ENCODE assay signal across 9 mouse cellular contexts in the genomic region with DNA sequence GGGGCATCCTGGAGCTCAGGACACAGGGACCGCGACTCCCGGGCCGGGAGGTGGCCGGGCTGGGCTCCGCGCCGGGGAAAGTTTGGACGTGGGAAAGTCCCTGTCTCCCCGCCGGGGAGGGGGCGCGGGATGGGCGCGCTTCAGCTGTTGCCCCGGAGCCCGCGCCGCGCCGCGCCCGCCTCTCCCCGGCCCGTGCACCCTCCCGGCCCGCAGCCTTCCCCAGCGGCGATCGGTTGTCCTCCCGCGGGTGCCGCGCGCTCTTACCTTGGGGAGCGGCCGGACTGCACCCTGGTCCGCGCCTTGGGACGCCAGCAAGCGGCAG. TPM values are rescaled to one million over a fixed set of nuclear protein-coding genes. Genes with fewer than 3 reads are reported as not detected.
DNase-seq lines count a peak whose midpoint lies in the region; ATAC-seq and TF ChIP-seq lines count a peak whose summit lies in the region.
"Had no signal": no experiment of that assay in that cellular context is flagged by ENCODE, and none has a peak within 500 bp of the region (broad histone marks: within the 10 kb centered on the region; RNA-seq: fewer than 3 reads in every experiment).

No protein-coding gene starts in this region.

- 1% methylated on average over 21 of the region's 41 CpGs for WGBS in heart, postnatal 0 days
- WGBS in midbrain, embryonic 10.5 days: under 1% methylated on average over 41 of the region's 41 CpGs

- peak overlapping the region; percentile 41 for H3K4me3 ChIP-seq in bone marrow macrophage, adult 2 months (ENCODE audit: insufficient read depth, low read length)
- peak overlapping the region; percentile 57 for H3K4me3 ChIP-seq in heart, postnatal 0 days (ENCODE audit: low read depth, low read length)
- peak overlapping the region; percentile 69 for H3K4me3 ChIP-seq in midbrain, embryonic 10.5 days

- DNase-seq in kidney, adult 18-20 months: peak; percentile 37
- no peak for DNase-seq in kidney, postnatal 25 days
- DNase-seq in heart, postnatal 0 days (ENCODE audit: low spot score): no peak
- no peak for DNase-seq in midbrain, embryonic 10.5 days (ENCODE audit: low spot score)
- no peak for DNase-seq in urinary bladder, adult 2 months (ENCODE audit: low spot score)
- DNase-seq in frontal cortex, postnatal 14 days (ENCODE audit: low spot score in 2 of 2): no peak
- no peak for DNase-seq in adrenal gland, adult 2 months

- H3K27ac ChIP-seq in bone marrow macrophage, adult 2 months (ENCODE audit: insufficient read depth, low read depth, low read length): no peak overlapping the region
- H3K27ac ChIP-seq in heart, postnatal 0 days (ENCODE audit: low read depth): no peak overlapping the region
- H3K27ac ChIP-seq in midbrain, embryonic 10.5 days (replicated peaks): peak overlapping the region; percentile 87

- H3K9ac ChIP-seq in heart, postnatal 0 days (replicated peaks; ENCODE audit: low read depth, low read length): 0 out of 2 replicates have a peak overlapping the region, but pooled peaks have one; percentile 6

- TF ChIP-seq POLR2A in bone marrow macrophage, adult 2 months (IDR thresholded peaks at IDR 0.05; ENCODE audit: borderline replicate concordance, low read depth, low read length): no peak

- peak overlapping the region; percentile 93 for H3K4me2 ChIP-seq in heart, postnatal 0 days (ENCODE audit: low read depth, low read length)

- H3K9me3 ChIP-seq in heart, postnatal 0 days (replicated peaks; ENCODE audit: control insufficient read depth, low read length): no peaks in the 10 kb centered on the region
- no peaks in the 10 kb centered on the region for H3K9me3 ChIP-seq in midbrain, embryonic 10.5 days (replicated peaks)

- TF ChIP-seq CTCF in bone marrow macrophage, adult 2 months (IDR thresholded peaks at IDR 0.05; ENCODE audit: low read depth, low read length): no peak
- no peak for TF ChIP-seq CTCF in heart, postnatal 0 days (IDR thresholded peaks at IDR 0.05; ENCODE audit: low read depth)

- H3K4me1 ChIP-seq in bone marrow macrophage, adult 2 months (ENCODE audit: control insufficient read depth, insufficient read depth, low read length): no peaks in the 10 kb centered on the region
- H3K4me1 ChIP-seq in heart, postnatal 0 days (ENCODE audit: control insufficient read depth, insufficient read depth): peaks cover 7% of the 10 kb centered on the region; the same call in 1 of the 2 replicates
- peaks cover 63% of the 10 kb centered on the region for H3K4me1 ChIP-seq in midbrain, embryonic 10.5 days

- H3K27me3 ChIP-seq in heart, postnatal 0 days (ENCODE audit: control insufficient read depth, insufficient read depth, low read length): peaks cover 96% of the 10 kb centered on the region
- peaks cover 100% of the 10 kb centered on the region for H3K27me3 ChIP-seq in midbrain, embryonic 10.5 days (ENCODE audit: low read depth, poor library complexity, severe bottlenecking)

- no peaks in the 10 kb centered on the region for H3K36me3 ChIP-seq in heart, postnatal 0 days (replicated peaks; ENCODE audit: control insufficient read depth, insufficient read depth, low read length)
- no peaks in the 10 kb centered on the region for H3K36me3 ChIP-seq in midbrain, embryonic 10.5 days

- peak; percentile 23; the same call in 1 of the 2 replicates for ATAC-seq in heart, postnatal 0 days (ENCODE audit: insufficient read depth, low read depth)

- TF ChIP-seq EP300 in heart, postnatal 0 days (IDR thresholded peaks at IDR 0.05; ENCODE audit: low read depth): no peak

RNA-seq across cellular contexts. Expression of a gene that starts 0.4 kb away (rescaled TPM):
- polyA plus RNA-seq in bone marrow macrophage, adult 2 months (2012; ENCODE audit: insufficient read depth, insufficient read length, missing spikeins): not detected in 2 replicates
- 0.04 and 0.19 TPM in 2 replicates for total RNA-seq in heart, postnatal 0 days (2014; rRNA removed; ENCODE audit: low replicate concordance)
- polyA plus RNA-seq in heart, postnatal 0 days (2015; fragmentation: Nextera tagmentation; extraction: Ambion mirVana): 0.05 and 0.08 TPM in 2 replicates
- 3.9 and 7.1 TPM in 2 replicates for polyA plus RNA-seq in midbrain, embryonic 10.5 days (2016; fragmentation: Nextera tagmentation; extraction: Ambion mirVana)
- 0.98 and 1.1 TPM in 2 replicates for polyA plus RNA-seq in urinary bladder, adult 2 months (2012; rRNA removed)
- 1 to 10 TPM in 1 of 2 experiments, under 1 TPM in 1; 0.89 to 1.8 TPM for total RNA-seq in adrenal gland, adult 2 months (2021)
- polyA plus RNA-seq in adrenal gland, adult 2 months (2012; rRNA removed): 1.5 and 6.1 TPM in 2 replicates
- polyA plus RNA-seq: Patski had no signal

RNA-seq across cellular contexts. Expression of a gene that starts 53.4 kb away (rescaled TPM):
- 44.6 and 49.8 TPM in 2 replicates for polyA plus RNA-seq in bone marrow macrophage, adult 2 months (2012; ENCODE audit: insufficient read depth, insufficient read length, missing spikeins)
- total RNA-seq in heart, postnatal 0 days (2014; rRNA removed; ENCODE audit: low replicate concordance): 39.4 and 73.8 TPM in 2 replicates
- 32.6 and 33.7 TPM in 2 replicates for polyA plus RNA-seq in heart, postnatal 0 days (2015; fragmentation: Nextera tagmentation; extraction: Ambion mirVana)
- polyA plus RNA-seq in midbrain, embryonic 10.5 days (2016; fragmentation: Nextera tagmentation; extraction: Ambion mirVana): 72.8 and 73.0 TPM in 2 replicates
- polyA plus RNA-seq in urinary bladder, adult 2 months (2012; rRNA removed): 36.0 and 36.1 TPM in 2 replicates
- 10 to 100 TPM; 51.0 to 56.6 TPM for total RNA-seq in adrenal gland, adult 2 months (2021)
- polyA plus RNA-seq in adrenal gland, adult 2 months (2012; rRNA removed): 87.4 and 87.6 TPM in 2 replicates
